Mouse (Mus musculus): ENCODE results near the gene Fgfr2. TPM values are rescaled to one million over a fixed set of nuclear protein-coding genes. Genes with fewer than 3 reads are reported as not detected.

Gene Fgfr2
- polyA plus RNA-seq, 1 experiment from 2014 or later: not detected

Other genes starting within 250 kb of the Fgfr2 start
- 5.1 TPM for gene Zranb1, start 192.2 kb downstream of the Fgfr2 start, polyA plus RNA-seq (2017; shearing (Covaris generic))
- gene Ctbp2, start 1.0 kb upstream of the Fgfr2 start, polyA plus RNA-seq (2017; shearing (Covaris generic)): 1.3 TPM

Measured in activated CD4-positive, CD25-positive, alpha-beta regulatory T cell, adult 9 weeks (primary cell).